Mouse (Mus musculus) c-Kit-positive CD71-positive TER-119-positive erythroid progenitor cells, embryonic 14.5 days (primary cell): ENCODE results near the gene Exoc4.

Experiments
- DNase-seq: peaks from one replicate; pipeline ENCODE4 v3.0.0-alpha.2; 2013; ENCODE audit warnings: low spot score

Gene Exoc4

GRCm38 (mm10) chr6:33310486-33310885 lies 61.6 kb downstream of the Exoc4 start:
- no peak for DNase-seq

DNA sequence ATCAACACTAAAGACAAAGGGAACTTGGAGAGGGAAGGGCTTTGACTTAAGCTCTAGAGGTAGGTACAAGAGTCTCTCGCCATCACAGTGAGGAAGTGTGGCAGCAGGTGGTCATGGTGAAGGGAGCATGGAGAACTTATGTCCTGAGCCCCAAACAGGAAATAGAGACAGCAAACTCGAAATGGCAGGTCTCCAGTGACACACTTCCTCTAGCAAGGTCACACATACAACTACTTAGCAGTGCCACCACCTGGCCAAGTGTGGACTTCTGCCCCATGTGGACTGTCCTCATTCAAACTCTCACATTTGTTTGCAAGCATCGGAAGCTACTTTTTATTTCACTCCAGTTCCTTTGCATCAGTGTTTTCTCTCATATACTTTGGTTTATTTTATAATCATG lies 74.0 kb downstream of the Exoc4 start:
- no peak for DNase-seq

DNA sequence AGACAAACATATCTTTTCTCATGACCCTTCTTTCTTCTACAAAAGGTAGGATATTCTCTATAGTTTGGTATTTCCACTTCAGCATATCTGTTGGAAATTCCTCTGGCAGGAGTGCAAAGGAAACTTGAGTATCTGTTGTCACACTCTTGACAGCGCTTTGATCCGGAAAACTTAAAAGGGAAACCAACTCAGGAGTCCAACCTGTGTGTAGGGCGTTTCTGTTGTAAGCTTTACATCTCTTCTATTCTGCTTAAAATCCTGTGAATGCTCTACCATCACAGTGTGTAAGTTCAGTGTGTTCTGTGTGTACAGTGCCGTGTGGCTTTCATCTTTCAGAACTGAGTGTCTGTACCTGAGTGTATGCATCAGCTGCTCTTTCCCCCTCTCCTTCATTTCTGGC lies 74.5 kb downstream of the Exoc4 start:
- no peak for DNase-seq

DNA sequence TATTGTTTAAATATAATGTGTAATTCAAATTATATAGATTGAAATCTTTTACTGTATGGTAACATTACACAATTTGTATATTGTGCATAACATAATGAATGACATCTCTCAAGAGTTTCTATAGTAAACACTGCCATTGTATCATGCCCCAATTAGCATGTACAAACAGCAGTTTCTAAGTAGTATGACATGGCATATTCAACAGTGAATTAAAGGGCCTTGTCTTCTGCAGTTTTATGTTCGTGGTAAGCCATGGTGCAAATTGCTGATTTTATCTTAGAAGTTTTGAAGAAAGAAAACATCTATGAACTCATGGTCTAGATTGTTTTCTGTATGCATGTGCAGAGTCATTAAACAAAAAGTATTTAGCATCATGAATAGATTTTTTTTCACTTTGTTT lies 79.4 kb downstream of the Exoc4 start:
- no peak for DNase-seq

DNA sequence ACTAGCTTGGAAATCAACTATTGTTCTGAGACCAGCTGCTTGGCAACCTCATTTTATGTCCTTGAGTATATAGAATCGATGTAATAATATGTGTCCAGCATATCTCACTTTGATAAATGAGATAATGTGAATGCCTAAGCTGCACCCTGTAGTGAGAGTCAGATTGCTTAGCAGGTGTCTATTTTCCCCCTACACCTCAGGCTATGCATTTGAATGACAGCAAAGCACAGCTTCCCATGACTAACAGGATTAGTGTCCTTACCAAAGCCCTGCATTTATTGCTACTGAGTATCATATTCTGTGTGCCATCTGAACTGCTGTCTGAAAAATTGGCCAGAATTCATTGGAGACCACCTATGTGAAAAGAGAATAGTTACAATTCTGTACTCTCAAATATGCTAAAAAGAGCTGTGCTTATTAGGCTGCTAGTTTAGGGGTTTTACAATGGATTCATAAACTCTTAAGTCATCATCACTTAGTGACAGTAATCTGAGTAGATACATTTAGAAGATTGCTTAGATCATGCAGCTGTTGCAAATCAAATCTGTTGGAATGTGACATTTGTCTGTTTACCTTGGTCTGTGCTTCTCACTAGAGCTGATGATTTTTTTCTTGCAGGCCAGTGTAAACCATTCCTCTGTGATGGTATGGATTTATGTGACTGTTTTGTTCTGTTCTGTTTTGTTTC lies 98.3 kb downstream of the Exoc4 start:
- DNase-seq = no peak

DNA sequence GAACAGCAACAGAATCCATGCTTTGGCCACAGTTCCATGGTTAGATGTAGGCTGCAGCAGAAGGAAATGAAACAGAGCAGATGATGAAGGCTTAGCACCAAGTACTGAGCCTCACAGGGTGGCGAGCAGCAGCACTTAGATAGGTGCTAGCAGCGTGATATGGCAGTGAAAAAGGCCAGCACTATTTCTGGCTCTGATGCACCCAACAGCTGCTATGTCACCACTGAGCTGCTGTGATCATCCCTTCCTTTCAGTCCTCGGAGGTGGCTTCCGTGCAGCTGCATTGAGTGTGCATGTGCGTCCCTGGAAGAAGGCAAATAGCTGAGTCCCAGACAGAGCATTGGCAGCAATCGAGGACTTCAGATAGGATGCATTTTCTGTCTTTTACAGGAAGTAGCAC lies 112.7 kb downstream of the Exoc4 start:
- DNase-seq = no peak

GRCm38 (mm10) chr6:33380517-33380916 lies 131.6 kb downstream of the Exoc4 start:
- no peak for DNase-seq

- DNase-seq = no peak
Observed at GRCm38 (mm10) chr6:33382176-33382575, 133.3 kb downstream of the Exoc4 start.

DNA sequence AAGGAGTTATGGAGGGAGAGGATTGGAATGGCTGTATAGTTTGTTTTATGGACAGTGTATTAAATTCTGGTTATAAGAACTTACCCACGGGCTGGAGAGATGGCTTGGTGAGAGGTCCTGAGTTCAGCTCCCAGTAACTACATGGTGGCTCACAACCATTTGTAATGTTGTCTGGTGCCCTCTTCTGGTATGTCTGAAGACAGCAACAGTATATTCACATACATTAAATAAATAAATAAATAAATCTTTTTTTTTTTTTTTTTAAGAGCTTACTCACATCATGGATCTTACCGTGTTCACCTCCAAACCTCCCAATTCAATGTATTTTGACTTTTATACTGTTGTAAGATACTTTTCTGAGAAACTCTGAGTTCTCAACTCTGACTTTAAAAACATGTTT lies 143.1 kb downstream of the Exoc4 start:
- peak; percentile 18 for DNase-seq

- DNase-seq = no peak
Observed at GRCm38 (mm10) chr6:33399491-33399890, 150.6 kb downstream of the Exoc4 start.

DNA sequence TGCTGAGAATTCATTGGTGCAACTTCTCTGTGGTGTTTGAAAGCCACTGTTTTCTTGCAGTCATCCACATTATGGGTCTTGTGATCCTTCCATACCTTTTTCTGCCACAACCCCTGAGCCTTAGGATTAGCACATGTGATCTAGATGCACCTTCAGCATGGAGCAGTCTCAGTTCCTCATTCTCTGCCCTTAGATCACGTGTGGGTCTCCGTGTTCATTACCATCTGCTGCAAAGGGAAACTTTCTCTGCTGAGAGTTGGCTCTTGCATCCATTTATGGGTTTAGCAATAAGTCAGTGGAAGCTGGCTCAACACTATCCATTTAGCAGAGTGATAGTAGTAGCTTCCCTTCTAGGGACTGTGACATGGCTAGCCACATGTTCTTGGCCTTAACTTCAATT lies 152.3 kb downstream of the Exoc4 start:
- DNase-seq = no peak

- no peak for DNase-seq
Observed at GRCm38 (mm10) chr6:33405562-33406275, 156.8 kb downstream of the Exoc4 start.

- no peak for DNase-seq
Observed at GRCm38 (mm10) chr6:33409586-33409985, 160.7 kb downstream of the Exoc4 start.

DNA sequence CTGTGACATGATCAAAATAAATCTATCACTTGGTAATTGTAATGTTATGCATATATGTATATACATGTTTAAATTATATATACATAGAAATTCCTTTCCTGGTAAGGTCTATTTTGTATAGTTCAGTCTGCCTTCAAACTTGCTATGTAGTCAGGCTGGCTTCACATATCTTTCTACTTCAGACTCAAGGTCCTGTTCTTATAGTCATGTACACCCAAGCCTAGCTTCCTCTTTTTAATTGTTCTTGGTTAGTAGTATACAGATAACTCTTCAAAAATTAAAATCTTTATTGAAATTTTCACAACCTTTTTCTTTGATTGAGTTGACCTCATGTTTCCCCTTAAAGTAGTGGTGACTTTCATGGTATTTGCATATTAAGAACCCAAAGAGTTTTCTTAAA lies 176.1 kb downstream of the Exoc4 start:
- DNase-seq = no peak

DNA sequence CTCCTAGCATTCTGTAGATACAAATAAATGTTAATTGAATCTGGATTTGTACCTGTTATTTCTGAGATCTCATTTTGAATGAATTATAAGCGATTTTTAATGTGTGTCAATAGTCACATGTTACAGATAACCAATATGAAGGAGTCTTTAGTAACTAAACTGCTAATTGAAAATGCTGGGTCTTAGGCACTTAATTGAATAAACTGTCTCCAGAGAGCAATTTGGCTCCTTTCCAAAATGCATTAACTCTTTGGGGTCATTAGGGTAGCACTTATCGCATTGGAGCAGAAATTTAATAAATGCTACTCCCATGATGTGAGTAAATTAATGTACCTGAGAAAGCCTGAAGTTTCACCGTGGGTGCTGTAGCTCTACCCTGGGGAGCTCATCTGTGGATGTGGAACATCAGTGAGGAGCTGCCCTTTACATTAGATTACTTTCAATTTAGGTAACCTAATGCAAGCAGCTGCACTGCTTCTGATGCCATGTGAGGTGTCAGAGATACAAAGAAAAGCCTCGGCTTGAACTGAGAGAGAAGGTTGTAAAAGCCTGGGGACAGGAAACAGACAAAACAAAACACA lies 182.4 kb downstream of the Exoc4 start:
- DNase-seq = no peak

GRCm38 (mm10) chr6:33440508-33440907 lies 191.6 kb downstream of the Exoc4 start:
- DNase-seq = no peak

DNA sequence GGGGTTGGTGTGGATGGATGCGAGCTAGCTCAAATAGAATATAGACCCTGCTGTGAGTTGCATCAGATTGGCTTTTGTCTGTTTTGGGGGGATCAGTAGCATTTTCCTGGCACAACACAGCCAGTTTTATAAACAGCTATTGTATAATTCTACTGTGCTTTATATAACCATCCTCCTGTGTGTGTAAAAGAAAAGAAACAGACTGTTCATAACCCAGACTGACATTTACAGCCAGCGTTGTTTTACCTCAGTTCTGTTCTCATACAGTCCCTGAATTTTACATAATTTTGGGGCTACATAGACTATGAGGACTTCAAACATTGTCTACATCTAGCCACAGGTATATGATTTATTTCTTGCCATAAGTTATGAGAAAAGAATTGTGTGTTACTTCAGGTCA lies 204.9 kb downstream of the Exoc4 start:
- DNase-seq = no peak

- DNase-seq = no peak
Observed at GRCm38 (mm10) chr6:33454354-33454753, 205.5 kb downstream of the Exoc4 start.

DNA sequence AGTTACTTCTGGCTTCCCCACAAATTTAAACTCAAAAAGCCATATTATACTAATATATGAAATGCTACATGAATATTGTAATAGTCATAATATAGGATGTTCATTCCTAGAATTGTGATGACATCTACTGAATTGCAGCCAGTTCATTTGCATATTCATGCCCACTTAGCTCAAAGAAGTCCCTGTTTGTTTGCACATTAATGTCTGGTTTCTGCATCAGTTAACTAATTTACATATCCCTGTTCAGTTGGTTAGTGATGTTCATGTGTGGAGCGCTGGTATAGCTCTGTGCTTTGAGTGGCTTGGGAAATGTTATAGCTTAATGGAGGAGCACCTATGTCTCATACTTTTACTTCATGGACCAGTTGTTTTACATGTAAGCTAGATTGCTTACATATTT lies 206.4 kb downstream of the Exoc4 start:
- DNase-seq = no peak

DNA sequence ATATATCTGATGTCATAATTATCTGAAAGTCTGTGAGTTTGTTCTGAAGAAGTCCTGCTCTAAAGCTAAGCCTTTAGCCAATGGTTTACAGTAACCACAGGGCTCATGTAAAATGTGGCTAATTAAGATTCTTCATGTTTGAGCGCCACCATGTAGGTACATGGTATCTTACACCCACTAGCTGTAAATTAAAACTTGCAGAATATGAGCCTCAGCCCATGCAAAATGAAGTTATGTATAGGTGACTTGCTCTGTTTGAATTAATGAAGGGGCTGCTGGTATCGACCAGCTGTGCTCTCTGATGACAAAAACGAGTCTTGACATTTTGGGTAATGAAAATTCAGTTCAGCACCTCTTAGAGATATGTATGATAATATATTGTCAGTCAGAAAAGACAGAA lies 216.0 kb downstream of the Exoc4 start:
- DNase-seq = no peak

GRCm38 (mm10) chr6:33465392-33465791 lies 216.5 kb downstream of the Exoc4 start:
- no peak for DNase-seq

- peak; percentile 62 for DNase-seq
Observed at GRCm38 (mm10) chr6:33466168-33466839, 217.4 kb downstream of the Exoc4 start.

GRCm38 (mm10) chr6:33468480-33468879 lies 219.6 kb downstream of the Exoc4 start:
- DNase-seq = no peak
